Mouse (Mus musculus) hindbrain, embryonic 10.5 days (tissue): ENCODE measurements around the gene Mark2. TPM values are rescaled to one million over a fixed set of nuclear protein-coding genes. Genes with fewer than 3 reads are reported as not detected.
A peak's percentile ranks its signal among the peaks of the same experiment; 100 is the strongest.

Source experiments
- DNase-seq: peaks from one replicate; pipeline ENCODE4 v3.0.0-alpha.2; 2017; ENCODE audit warnings: low spot score
- H3K27ac ChIP-seq: fragments of 300-500 bp; sonication (generic); 2 replicates; pipeline ENCODE4 v1.5.1; 2016; ENCODE audit warnings: mild to moderate bottlenecking, moderate library complexity
- H3K27me3 ChIP-seq: fragments of 300-500 bp; sonication (generic); 2 replicates; pipeline ENCODE4 v1.6.1; 2016; ENCODE audit warnings: mild to moderate bottlenecking; ENCODE audit not compliant: poor library complexity, insufficient read depth, severe bottlenecking
- H3K36me3 ChIP-seq: fragments of 300-500 bp; sonication (generic); 2 replicates; pipeline ENCODE4 v1.6.1; 2016; ENCODE audit warnings: mild to moderate bottlenecking, moderate library complexity
- H3K4me1 ChIP-seq: fragments of 300-500 bp; sonication (generic); replicated peaks from 2 replicates; pipeline ENCODE4 v1.6.1; 2016; ENCODE audit warnings: mild to moderate bottlenecking
- H3K4me3 ChIP-seq: fragments of 300-500 bp; sonication (generic); 2 replicates; pipeline ENCODE4 v1.5.1; 2016; ENCODE audit warnings: mild to moderate bottlenecking, moderate library complexity
- H3K9me3 ChIP-seq: fragments of 300-500 bp; sonication (generic); 2 replicates; pipeline ENCODE4 v1.6.1; 2016; ENCODE audit warnings: mild to moderate bottlenecking, moderate library complexity
- WGBS: fragments of 180-500 bp; shearing (Covaris S2); methylation state at CpG from one replicate; pipeline ENCODE4 v1.1.7; 2016; 5-methylcytosine and 5-hydroxymethylcytosine counted together
- polyA plus RNA-seq: library from polyadenylated mRNA; unstranded; fragments of >200 nt; fragmentation: Nextera tagmentation; extraction: Ambion mirVana; gene quantifications from 2 replicates; pipeline ENCODE4 v1.2.1, GENCODE M21; 2016

Gene Mark2
- polyA plus RNA-seq, 1 experiment from 2014 or later = 56.5 TPM

GRCm38 (mm10) chr19:7301647-7302492 lies 39.8 kb downstream of the Mark2 start:
- DNase-seq = no peak
- Histone ChIP-seq H3K9me3 (no peaks in the 10 kb centered on the region), H3K4me3 (no peak overlapping the region), H3K27me3 (no peaks in the 10 kb centered on the region), H3K4me1 (peaks cover 9% of the 10 kb centered on the region; the same call in 1 of the 2 replicates), H3K36me3 (peaks cover 40% of the 10 kb centered on the region), H3K27ac (no peak overlapping the region)
- 92% methylated on average over 7 of the region's 7 CpGs for WGBS

GRCm38 (mm10) chr19:7300078-7300477 lies 41.6 kb downstream of the Mark2 start:
- H3K4me1 ChIP-seq = peaks cover 12% of the 10 kb centered on the region
- peaks cover 45% of the 10 kb centered on the region for H3K36me3 ChIP-seq
- no peaks in the 10 kb centered on the region for H3K27me3 ChIP-seq
- no peaks in the 10 kb centered on the region for H3K9me3 ChIP-seq
- H3K4me3 ChIP-seq = no peak overlapping the region
- no peak overlapping the region for H3K27ac ChIP-seq
- 96% methylated on average over 1 of the region's 1 CpGs for WGBS
- no peak for DNase-seq

- Histone ChIP-seq H3K9me3 (no peaks in the 10 kb centered on the region), H3K4me1 (peaks cover 22% of the 10 kb centered on the region), H3K36me3 (peaks cover 53% of the 10 kb centered on the region), H3K4me3 (no peak overlapping the region), H3K27ac (no peak overlapping the region), H3K27me3 (no peaks in the 10 kb centered on the region)
- DNase-seq = no peak
These were observed 42.6 kb downstream of the Mark2 start for GRCm38 (mm10) chr19:7299052-7299451.

- H3K4me1 ChIP-seq = peaks cover 38% of the 10 kb centered on the region
- no peaks in the 10 kb centered on the region for H3K27me3 ChIP-seq
- H3K9me3 ChIP-seq = no peaks in the 10 kb centered on the region
- 93% methylated on average over 4 of the region's 4 CpGs for WGBS
- no peak overlapping the region for H3K27ac ChIP-seq
- H3K36me3 ChIP-seq = peaks cover 51% of the 10 kb centered on the region
- H3K4me3 ChIP-seq = no peak overlapping the region
- DNase-seq = no peak
These were observed 45.7 kb downstream of the Mark2 start for GRCm38 (mm10) chr19:7295959-7296358.

- no peak for DNase-seq
- Histone ChIP-seq H3K36me3 (peaks cover 52% of the 10 kb centered on the region), H3K4me1 (peaks cover 38% of the 10 kb centered on the region), H3K27ac (peak overlapping the region; percentile 57), H3K27me3 (no peaks in the 10 kb centered on the region), H3K4me3 (peak overlapping the region; percentile 18; the same call in 1 of the 2 replicates), H3K9me3 (no peaks in the 10 kb centered on the region)
- WGBS = 74% methylated on average over 15 of the region's 15 CpGs
These were observed 46.5 kb downstream of the Mark2 start for GRCm38 (mm10) chr19:7295071-7295658.

- peak overlapping the region; percentile 57 for H3K27ac ChIP-seq
- H3K9me3 ChIP-seq = no peaks in the 10 kb centered on the region
- no peak for DNase-seq
- no peaks in the 10 kb centered on the region for H3K27me3 ChIP-seq
- H3K36me3 ChIP-seq = peaks cover 54% of the 10 kb centered on the region
- peaks cover 38% of the 10 kb centered on the region for H3K4me1 ChIP-seq
- peak overlapping the region; percentile 18; the same call in 1 of the 2 replicates for H3K4me3 ChIP-seq
- WGBS = 80% methylated on average over 8 of the region's 8 CpGs
These were observed 47.4 kb downstream of the Mark2 start for GRCm38 (mm10) chr19:7294098-7294876.

- WGBS = 87% methylated on average over 7 of the region's 7 CpGs
- DNase-seq = no peak
- Histone ChIP-seq H3K4me1 (peaks cover 35% of the 10 kb centered on the region), H3K27ac (no peak overlapping the region), H3K36me3 (peaks cover 51% of the 10 kb centered on the region), H3K4me3 (no peak overlapping the region), H3K9me3 (no peaks in the 10 kb centered on the region), H3K27me3 (no peaks in the 10 kb centered on the region)
These were observed 49.5 kb downstream of the Mark2 start for GRCm38 (mm10) chr19:7291958-7292709.

- no peak for DNase-seq
- WGBS = 86% methylated on average over 2 of the region's 2 CpGs
- H3K36me3 ChIP-seq = peaks cover 59% of the 10 kb centered on the region
These were observed 51.9 kb downstream of the Mark2 start for GRCm38 (mm10) chr19:7289767-7290166.

GRCm38 (mm10) chr19:7288288-7288687 lies 53.4 kb downstream of the Mark2 start:
- Histone ChIP-seq H3K4me3 (no peak overlapping the region), H3K4me1 (peaks cover 10% of the 10 kb centered on the region; the same call in 1 of the 2 replicates), H3K27me3 (no peaks in the 10 kb centered on the region), H3K36me3 (peaks cover 64% of the 10 kb centered on the region), H3K27ac (no peak overlapping the region), H3K9me3 (no peaks in the 10 kb centered on the region)
- WGBS = 91% methylated on average over 3 of the region's 3 CpGs
- no peak for DNase-seq

More at GRCm38 (mm10) chr19:7289767-7290166, 51.9 kb downstream of the Mark2 start:
- H3K9me3 ChIP-seq = no peaks in the 10 kb centered on the region
- H3K27me3 ChIP-seq = no peaks in the 10 kb centered on the region
- H3K4me1 ChIP-seq = peaks cover 23% of the 10 kb centered on the region
- H3K27ac ChIP-seq = no peak overlapping the region
- H3K4me3 ChIP-seq = no peak overlapping the region

- no peak overlapping the region for H3K27ac ChIP-seq
These were observed 54.9 kb downstream of the Mark2 start for GRCm38 (mm10) chr19:7286563-7287315.

GRCm38 (mm10) chr19:7280557-7281330 lies 60.9 kb downstream of the Mark2 start:
- DNase-seq = no peak
- H3K27ac ChIP-seq = 0 out of 2 replicates have a peak overlapping the region, but pooled peaks have one; percentile 23
- 94% methylated on average over 18 of the region's 18 CpGs for WGBS
- H3K27me3 ChIP-seq = no peaks in the 10 kb centered on the region
- H3K9me3 ChIP-seq = no peaks in the 10 kb centered on the region
- H3K4me3 ChIP-seq = no peak overlapping the region
- H3K36me3 ChIP-seq = peaks cover 98% of the 10 kb centered on the region
- H3K4me1 ChIP-seq = peaks cover 28% of the 10 kb centered on the region

More at GRCm38 (mm10) chr19:7286563-7287315, 54.9 kb downstream of the Mark2 start:
- Histone ChIP-seq H3K4me3 (no peak overlapping the region), H3K36me3 (peaks cover 80% of the 10 kb centered on the region), H3K4me1 (no peaks in the 10 kb centered on the region), H3K9me3 (no peaks in the 10 kb centered on the region), H3K27me3 (no peaks in the 10 kb centered on the region)
- no peak for DNase-seq
- whole genome bisulfite sequencing = 91% methylated on average over 12 of the region's 12 CpGs
